8 mouse cellular contexts compared by ENCODE assay signal in the genomic region with DNA sequence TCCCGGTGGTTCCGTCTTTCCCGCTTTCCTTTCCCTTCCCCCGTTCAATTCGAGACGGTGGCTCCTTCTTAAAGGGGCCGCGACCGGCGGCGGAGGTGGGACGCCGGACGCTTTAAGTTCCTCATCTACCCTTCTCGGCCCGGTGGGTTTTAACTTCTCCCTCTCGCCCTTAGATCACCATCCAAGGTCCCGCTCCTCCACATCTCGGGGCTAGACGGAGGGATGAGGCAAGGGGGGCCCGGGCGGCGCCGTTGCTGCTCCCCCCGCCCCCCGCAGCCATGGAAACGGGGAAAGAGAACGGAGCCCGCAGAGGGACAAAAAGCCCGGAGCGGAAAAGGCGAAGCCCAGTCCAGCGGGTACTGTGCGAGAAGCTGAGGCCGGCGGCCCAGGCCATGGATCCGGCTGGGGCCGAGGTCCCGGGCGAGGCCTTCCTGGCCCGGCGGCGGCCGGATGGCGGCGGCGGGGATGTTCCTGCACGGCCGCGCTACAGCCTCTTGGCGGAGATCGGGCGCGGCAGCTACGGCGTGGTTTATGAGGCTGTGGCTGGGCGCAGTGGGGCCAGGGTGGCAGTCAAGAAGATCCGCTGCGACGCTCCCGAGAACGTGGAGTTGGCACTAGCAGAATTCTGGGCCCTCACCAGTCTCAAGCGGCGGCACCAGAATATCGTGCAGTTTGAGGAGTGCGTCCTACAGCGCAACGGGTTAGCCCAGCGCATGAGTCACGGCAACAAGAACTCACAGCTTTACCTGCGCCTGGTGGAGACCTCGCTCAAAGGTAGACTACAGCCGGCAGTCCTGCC. TPM values are rescaled to one million over a fixed set of nuclear protein-coding genes. Genes with fewer than 3 reads are reported as not detected.
DNase-seq lines count a peak whose midpoint lies in the region; ATAC-seq and TF ChIP-seq lines count a peak whose summit lies in the region.

No protein-coding gene starts in this region.

- peak; percentile 81 for ATAC-seq in forebrain, embryonic 16.5 days
- peak; percentile 87 for ATAC-seq in neural tube, embryonic 14.5 days (ENCODE audit: low read depth)

- in situ Hi-C loops in ES-E14 (cut with MboI; ENCODE audit: low sequenced_read_pairs in 2 of 2, unreplicated experiment in 2 of 2) = no loop called here

- peak overlapping the region; percentile 96 for H3K4me2 ChIP-seq in forebrain, embryonic 16.5 days (ENCODE audit: low read length)
- peak overlapping the region; percentile 93 for H3K4me2 ChIP-seq in neural tube, embryonic 14.5 days (ENCODE audit: low read depth, low read length)

- H3K4me3 ChIP-seq in ES-E14 (ENCODE audit: insufficient read depth in 1 of 2, low read depth in 1 of 2, low read length in 2 of 2, poor library complexity in 1 of 2, severe bottlenecking in 1 of 2) = peak overlapping the region; percentile 88 to 98
- peak overlapping the region; percentile 99 for H3K4me3 ChIP-seq in forebrain, embryonic 16.5 days (replicated peaks; ENCODE audit: low read length)
- H3K4me3 ChIP-seq in neural tube, embryonic 14.5 days (ENCODE audit: low read depth, low read length) = peak overlapping the region; percentile 97
- H3K4me3 ChIP-seq in testis, adult 2 months (ENCODE audit: control insufficient read depth, low read depth, low read length) = peak overlapping the region; percentile 99

- peak; percentile 28 for TF ChIP-seq POLR2A in testis, adult 2 months (IDR thresholded peaks at IDR 0.05; ENCODE audit: control insufficient read depth, low read depth, low read length)

- peak overlapping the region; percentile 41; the same call in 1 of the 2 replicates for H3K27ac ChIP-seq in ES-E14 (ENCODE audit: insufficient read depth, low read depth, low read length, poor library complexity, severe bottlenecking)
- peak overlapping the region; percentile 95 for H3K27ac ChIP-seq in forebrain, embryonic 16.5 days (ENCODE audit: low read length)
- H3K27ac ChIP-seq in neural tube, embryonic 14.5 days (ENCODE audit: low read depth, low read length) = peak overlapping the region; percentile 90
- H3K27ac ChIP-seq in testis, adult 2 months (ENCODE audit: control insufficient read depth, insufficient read depth, low read depth, low read length) = peak overlapping the region; percentile 99

- under 1% methylated on average over 73 of the region's 73 CpGs for WGBS in forebrain, embryonic 16.5 days
- WGBS in neural tube, embryonic 14.5 days = under 1% methylated on average over 73 of the region's 73 CpGs

- peaks cover 8% of the 10 kb centered on the region for H3K36me3 ChIP-seq in ES-E14 (ENCODE audit: control insufficient read depth, insufficient read depth, low read length, poor library complexity, severe bottlenecking)
- peaks cover 3% of the 10 kb centered on the region; the same call in 1 of the 2 replicates for H3K36me3 ChIP-seq in forebrain, embryonic 16.5 days (ENCODE audit: control insufficient read depth, insufficient read depth)
- no peaks in the 10 kb centered on the region for H3K36me3 ChIP-seq in neural tube, embryonic 14.5 days (ENCODE audit: control insufficient read depth, insufficient read depth, low read length)
- H3K36me3 ChIP-seq in testis, adult 2 months (ENCODE audit: control insufficient read depth, insufficient read depth, low read length) = peaks cover 1% of the 10 kb centered on the region

- no peaks in the 10 kb centered on the region for H3K9me3 ChIP-seq in ES-E14 (ENCODE audit: control insufficient read depth, insufficient read depth, low read depth, low read length)
- H3K9me3 ChIP-seq in forebrain, embryonic 16.5 days (ENCODE audit: control insufficient read depth, low read length) = no peaks in the 10 kb centered on the region
- no peaks in the 10 kb centered on the region for H3K9me3 ChIP-seq in neural tube, embryonic 14.5 days (ENCODE audit: control insufficient read depth, low read length)

- H3K9ac ChIP-seq in ES-E14 (ENCODE audit: insufficient read depth, low read depth, low read length, poor library complexity, severe bottlenecking) = peak overlapping the region; percentile 95
- peak overlapping the region; percentile 98 for H3K9ac ChIP-seq in forebrain, embryonic 16.5 days (replicated peaks; ENCODE audit: low read depth, low read length)
- H3K9ac ChIP-seq in neural tube, embryonic 14.5 days (replicated peaks; ENCODE audit: low read depth, low read length) = peak overlapping the region; percentile 92

- intact Hi-C loops in heart, postnatal 25 days (cut with DNase I) = loop anchor here (2.0 to 10.0 kb wide), 3 partner anchors 17 to 473 kb away; partner anchors contain the start of gene Nop56

- DNase-seq in ES-E14 (ENCODE audit: low read depth, low spot score) = peak; percentile 54
- DNase-seq in cerebellum, adult 11-12 months = peak; percentile 86
- DNase-seq in heart, postnatal 25 days (ENCODE audit: low spot score) = peak; percentile 81
- DNase-seq in layer of hippocampus, adult 18-20 months (ENCODE audit: low spot score in 2 of 2) = peak; percentile 89 to 94
- peak; percentile 90 to 92 for DNase-seq in lung, adult 18-20 months

- H3K4me1 ChIP-seq in ES-E14 (ENCODE audit: control insufficient read depth in 2 of 2, insufficient read depth in 2 of 2, low read length in 2 of 2, poor library complexity in 1 of 2) = peaks cover 1 to 11% of the 10 kb centered on the region in 2 experiments
- peaks cover 26% of the 10 kb centered on the region for H3K4me1 ChIP-seq in forebrain, embryonic 16.5 days (replicated peaks; ENCODE audit: control insufficient read depth, insufficient read depth, low read length)
- peaks cover 27% of the 10 kb centered on the region for H3K4me1 ChIP-seq in neural tube, embryonic 14.5 days (ENCODE audit: control insufficient read depth, insufficient read depth, low read length)
- peaks cover 7% of the 10 kb centered on the region for H3K4me1 ChIP-seq in testis, adult 2 months (ENCODE audit: control insufficient read depth, insufficient read depth, low read length)

- no peaks in the 10 kb centered on the region for H3K27me3 ChIP-seq in forebrain, embryonic 16.5 days (replicated peaks; ENCODE audit: control insufficient read depth, insufficient read depth, low read length)
- no peaks in the 10 kb centered on the region for H3K27me3 ChIP-seq in neural tube, embryonic 14.5 days (ENCODE audit: control insufficient read depth, insufficient read depth, low read length)
- H3K27me3 ChIP-seq in testis, adult 2 months (ENCODE audit: control insufficient read depth, insufficient read depth, low read length) = no peaks in the 10 kb centered on the region

- TF ChIP-seq CTCF in testis, adult 2 months (IDR thresholded peaks at IDR 0.05; ENCODE audit: control insufficient read depth, insufficient read depth, insufficient replicate concordance, low read depth, low read length) = no peak

TF ChIP-seq in ES-E14, 5 proteins besides CTCF, POLR2A, EP300 and RAD21:
- TF ChIP-seq ZNF384 (IDR thresholded peaks at IDR 0.05; ENCODE audit: low read depth, low read length) (no peak), MAFK (IDR thresholded peaks at IDR 0.05; ENCODE audit: insufficient read depth, low read depth, low read length) (no peak), CHD2 (IDR thresholded peaks at IDR 0.05; ENCODE audit: low read depth, low read length) (no peak), ZC3H11A (IDR thresholded peaks at IDR 0.05; ENCODE audit: borderline replicate concordance, low read depth, low read length) (no peak), HCFC1 (IDR thresholded peaks at IDR 0.05; ENCODE audit: borderline replicate concordance, insufficient read depth, low read length) (no peak)

RNA-seq across cellular contexts. Expression of gene Stk35, which starts 1.1 kb away (rescaled TPM):
- 22.1 TPM in 2 replicates for total RNA-seq in ES-E14 (2012; rRNA removed)
- polyA plus RNA-seq in forebrain, embryonic 16.5 days (2015; fragmentation: Nextera tagmentation; extraction: Ambion mirVana) = 9.0 and 9.4 TPM in 2 replicates
- total RNA-seq in heart, postnatal 25 days (2021) = 10 to 100 TPM; 11.9 to 19.5 TPM
- 10 to 100 TPM; 30.1 to 31.1 TPM for total RNA-seq in layer of hippocampus, adult 18-20 months (2021)
- polyA plus RNA-seq in neural tube, embryonic 14.5 days (2014; fragmentation: Nextera tagmentation; extraction: Ambion mirVana) = 9.2 and 10.2 TPM in 2 replicates
- polyA plus RNA-seq in testis, adult 2 months (2012; rRNA removed) = 129 and 130 TPM in 2 replicates

Comparison
In these comparisons a context has a peak if more than half of its experiments do, and no peak if none do; other contexts are left out.
1. Peak in every context shown above with its lines: DNase-seq, ATAC-seq, H3K4me3 ChIP-seq and H3K27ac ChIP-seq.
2. H3K27ac ChIP-seq: peak in every context shown above with its lines; median percentile 99 in testis, adult 2 months; 95 in forebrain, embryonic 16.5 days; 90 in neural tube, embryonic 14.5 days; 41 in ES-E14.